Mouse (Mus musculus) midbrain, embryonic 10.5 days (tissue): Measurements from ENCODE around the gene Taf5. TPM values are rescaled to one million over a fixed set of nuclear protein-coding genes. Genes with fewer than 3 reads are reported as not detected.

ENCODE experiments used
- DNase-seq: peaks from one replicate; pipeline ENCODE4 v3.0.0-alpha.2; 2017; ENCODE audit warnings: low spot score
- H3K27ac ChIP-seq: fragments of 300-500 bp; sonication (generic); replicated peaks from 2 replicates; pipeline ENCODE4 v1.5.1; 2016; ENCODE audit warnings: mild to moderate bottlenecking
- H3K27me3 ChIP-seq: fragments of 300-500 bp; sonication (generic); 2 replicates; pipeline ENCODE4 v1.6.1; 2016; ENCODE audit warnings: low read depth, mild to moderate bottlenecking; ENCODE audit not compliant: poor library complexity, severe bottlenecking
- H3K36me3 ChIP-seq: fragments of 300-500 bp; sonication (generic); 2 replicates; pipeline ENCODE4 v1.6.1; 2016; ENCODE audit warnings: mild to moderate bottlenecking, moderate library complexity
- H3K4me1 ChIP-seq: fragments of 300-500 bp; sonication (generic); 2 replicates; pipeline ENCODE4 v1.6.1; 2016
- H3K4me3 ChIP-seq: fragments of 300-500 bp; sonication (generic); 2 replicates; pipeline ENCODE4 v1.5.1; 2016; ENCODE audit warnings: mild to moderate bottlenecking, moderate library complexity
- H3K9me3 ChIP-seq: fragments of 300-500 bp; sonication (generic); replicated peaks from 2 replicates; pipeline ENCODE4 v1.6.1; 2016; ENCODE audit warnings: mild to moderate bottlenecking
- WGBS: fragments of 180-500 bp; shearing (Covaris S2); methylation state at CpG from one replicate; pipeline ENCODE4 v1.1.7; 2016; 5-methylcytosine and 5-hydroxymethylcytosine counted together
- polyA plus RNA-seq: library from polyadenylated mRNA; unstranded; fragments of >200 nt; fragmentation: Nextera tagmentation; extraction: Ambion mirVana; gene quantifications from 2 replicates; pipeline ENCODE4 v1.2.1, GENCODE M21; 2016

The Taf5 gene
- polyA plus RNA-seq, 1 experiment from 2014 or later = 6.8 TPM

GRCm38 (mm10) chr19:47040720-47041473 is 26.6 kb upstream of the Taf5 start:
- H3K27ac ChIP-seq = no peak overlapping the region
- no peak overlapping the region for H3K4me3 ChIP-seq
- no peaks in the 10 kb centered on the region for H3K27me3 ChIP-seq
- no peaks in the 10 kb centered on the region for H3K4me1 ChIP-seq
- 94% methylated on average over 3 of the region's 3 CpGs for WGBS
- H3K36me3 ChIP-seq = peaks cover 96% of the 10 kb centered on the region
- DNase-seq = no peak
- no peaks in the 10 kb centered on the region for H3K9me3 ChIP-seq

GRCm38 (mm10) chr19:47043608-47044007 is 23.9 kb upstream of the Taf5 start:
- no peak overlapping the region for H3K4me3 ChIP-seq
- DNase-seq = no peak
- H3K27ac ChIP-seq = no peak overlapping the region
- no peaks in the 10 kb centered on the region for H3K9me3 ChIP-seq
- 94% methylated on average over 3 of the region's 3 CpGs for WGBS
- peaks cover 96% of the 10 kb centered on the region for H3K36me3 ChIP-seq
- peaks cover under 1% of the 10 kb centered on the region for H3K4me1 ChIP-seq
- no peaks in the 10 kb centered on the region for H3K27me3 ChIP-seq

- no peak for DNase-seq
- H3K9me3 ChIP-seq = no peaks in the 10 kb centered on the region
- no peak overlapping the region for H3K27ac ChIP-seq
- peaks cover 25% of the 10 kb centered on the region for H3K4me1 ChIP-seq
- 100% methylated on average over 1 of the region's 1 CpGs for WGBS
- no peaks in the 10 kb centered on the region for H3K27me3 ChIP-seq
- no peak overlapping the region for H3K4me3 ChIP-seq
- H3K36me3 ChIP-seq = peaks cover 70% of the 10 kb centered on the region
Measured at GRCm38 (mm10) chr19:47046343-47046742, 21.2 kb upstream of the Taf5 start.

- Histone ChIP-seq H3K27me3 (no peaks in the 10 kb centered on the region), H3K36me3 (peaks cover 60% of the 10 kb centered on the region), H3K27ac (no peak overlapping the region), H3K4me1 (peaks cover 25% of the 10 kb centered on the region), H3K4me3 (no peak overlapping the region), H3K9me3 (no peaks in the 10 kb centered on the region)
- 87% methylated on average over 13 of the region's 13 CpGs for WGBS
- no peak for DNase-seq
Measured at GRCm38 (mm10) chr19:47047236-47047833, 20.2 kb upstream of the Taf5 start.

- no peak for DNase-seq
- Histone ChIP-seq H3K27me3 (no peaks in the 10 kb centered on the region), H3K4me3 (peak overlapping the region; percentile 79), H3K36me3 (peaks cover 43% of the 10 kb centered on the region), H3K27ac (no peak overlapping the region), H3K4me1 (peaks cover 25% of the 10 kb centered on the region), H3K9me3 (no peaks in the 10 kb centered on the region)
- WGBS = 64% methylated on average over 4 of the region's 4 CpGs
Measured at GRCm38 (mm10) chr19:47049061-47049460, 18.5 kb upstream of the Taf5 start.

- no peak for DNase-seq
- Histone ChIP-seq H3K36me3 (peaks cover 36% of the 10 kb centered on the region), H3K9me3 (no peaks in the 10 kb centered on the region), H3K4me3 (peak overlapping the region; percentile 79), H3K4me1 (peaks cover 25% of the 10 kb centered on the region), H3K27me3 (no peaks in the 10 kb centered on the region), H3K27ac (peak overlapping the region; percentile 95)
- 11% methylated on average over 7 of the region's 7 CpGs for WGBS
Measured at GRCm38 (mm10) chr19:47049840-47050239, 17.7 kb upstream of the Taf5 start.

GRCm38 (mm10) chr19:47050271-47051032 is 17.1 kb upstream of the Taf5 start, which contains the start of gene Pcgf6:
TSS of gene Pcgf6 (minus strand) at chr19:47050906.
- under 1% methylated on average over 74 of the region's 75 CpGs for WGBS

GRCm38 (mm10) chr19:47052927-47053326 is 14.6 kb upstream of the Taf5 start:
- Histone ChIP-seq H3K9me3 (no peaks in the 10 kb centered on the region), H3K27ac (no peak overlapping the region), H3K27me3 (no peaks in the 10 kb centered on the region), H3K4me1 (peaks cover 25% of the 10 kb centered on the region), H3K36me3 (peaks cover 6% of the 10 kb centered on the region), H3K4me3 (no peak overlapping the region)
- 82% methylated on average over 4 of the region's 4 CpGs for WGBS
- DNase-seq = no peak

More at GRCm38 (mm10) chr19:47050271-47051032, 17.1 kb upstream of the Taf5 start, which contains the start of gene Pcgf6:
- Histone ChIP-seq H3K27ac (peak within 1 kb of the TSS; percentile 95), H3K36me3 (peaks cover 31% of the 10 kb centered on the region), H3K9me3 (no peaks in the 10 kb centered on the region), H3K4me3 (peak within 1 kb of the TSS; percentile 79), H3K4me1 (peaks cover 25% of the 10 kb centered on the region), H3K27me3 (no peaks in the 10 kb centered on the region)
- DNase-seq = peak; percentile 86

GRCm38 (mm10) chr19:47053471-47053870 is 14.1 kb upstream of the Taf5 start:
- H3K9me3 ChIP-seq = no peaks in the 10 kb centered on the region
- H3K36me3 ChIP-seq = peaks cover 1% of the 10 kb centered on the region; the same call in 1 of the 2 replicates
- peaks cover 25% of the 10 kb centered on the region for H3K4me1 ChIP-seq
- no peak overlapping the region for H3K27ac ChIP-seq
- DNase-seq = no peak
- H3K27me3 ChIP-seq = no peaks in the 10 kb centered on the region
- WGBS = 86% methylated on average over 4 of the region's 4 CpGs
- no peak overlapping the region for H3K4me3 ChIP-seq

- H3K4me1 ChIP-seq = no peaks in the 10 kb centered on the region
- no peaks in the 10 kb centered on the region for H3K36me3 ChIP-seq
- no peaks in the 10 kb centered on the region for H3K9me3 ChIP-seq
- H3K27ac ChIP-seq = no peak overlapping the region
- WGBS = 63% methylated on average over 1 of the region's 1 CpGs
- no peaks in the 10 kb centered on the region for H3K27me3 ChIP-seq
- no peak overlapping the region for H3K4me3 ChIP-seq
- no peak for DNase-seq
Measured at GRCm38 (mm10) chr19:47057684-47058083, 9.9 kb upstream of the Taf5 start.

GRCm38 (mm10) chr19:47065860-47066259 is 1.7 kb upstream of the Taf5 start:
- WGBS = 90% methylated on average over 3 of the region's 3 CpGs
- H3K36me3 ChIP-seq = peaks cover 4% of the 10 kb centered on the region
- no peaks in the 10 kb centered on the region for H3K9me3 ChIP-seq

GRCm38 (mm10) chr19:47067924-47068611 is 522 bp downstream of the Taf5 start:
- peak; percentile 87 for DNase-seq
- Histone ChIP-seq H3K36me3 (peaks cover 26% of the 10 kb centered on the region), H3K27me3 (no peaks in the 10 kb centered on the region), H3K9me3 (no peaks in the 10 kb centered on the region), H3K27ac (peak overlapping the region; percentile 94), H3K4me3 (peak overlapping the region; percentile 100), H3K4me1 (peaks cover 12% of the 10 kb centered on the region)
- WGBS = under 1% methylated on average over 66 of the region's 72 CpGs

More at GRCm38 (mm10) chr19:47065860-47066259, 1.7 kb upstream of the Taf5 start:
- H3K4me1 ChIP-seq = peaks cover 12% of the 10 kb centered on the region
- no peak overlapping the region for H3K4me3 ChIP-seq
- no peak overlapping the region for H3K27ac ChIP-seq
- H3K27me3 ChIP-seq = no peaks in the 10 kb centered on the region
- DNase-seq = no peak
